Mouse (Mus musculus): ENCODE data around the gene Rhod. TPM values are rescaled to one million over a fixed set of nuclear protein-coding genes. Genes with fewer than 3 reads are reported as not detected.
"Not testable (repeated sequence)": the region's sequence is repeated elsewhere in the genome, so short reads cannot be mapped to it uniquely, and the experiment has no call there.

Gene Rhod
- polyA plus RNA-seq, 1 experiment from 2014 or later = 43.0 TPM

- peaks cover 28% of the 10 kb centered on the region for H3K4me1 ChIP-seq
- peak overlapping the region; percentile 96 for H3K27ac ChIP-seq
- H3K36me3 ChIP-seq = peaks cover 8% of the 10 kb centered on the region
- H3K4me2 ChIP-seq = peak overlapping the region; percentile 91
- H3K9me3 ChIP-seq (replicated peaks) = no peaks in the 10 kb centered on the region
- peak overlapping the region; percentile 100 for H3K4me3 ChIP-seq (replicated peaks)
- H3K27me3 ChIP-seq = no peaks in the 10 kb centered on the region
- H3K9ac ChIP-seq = peak overlapping the region; percentile 100
- under 1% methylated on average over 62 of the region's 90 CpGs for whole genome bisulfite sequencing
- ATAC-seq (replicated peaks; ENCODE audit: low FRiP score) = peak; percentile 96
Measured at GRCm38 (mm10) chr19:4396998-4397797, 42.0 kb downstream of the Rhod start.

GRCm38 (mm10) chr19:4396081-4396997 is 42.9 kb downstream of the Rhod start:
- under 1% methylated on average over 80 of the region's 80 CpGs for WGBS
- Histone ChIP-seq H3K27ac (peak overlapping the region; percentile 96), H3K4me3 (replicated peaks) (peak overlapping the region; percentile 100), H3K9ac (peak overlapping the region; percentile 100), H3K27me3 (no peaks in the 10 kb centered on the region), H3K4me2 (peak overlapping the region; percentile 69), H3K36me3 (peaks cover 14% of the 10 kb centered on the region), H3K4me1 (peaks cover 28% of the 10 kb centered on the region), H3K9me3 (replicated peaks) (no peaks in the 10 kb centered on the region)
- peak; percentile 44 for ATAC-seq (replicated peaks; ENCODE audit: low FRiP score)

- no peak for ATAC-seq (replicated peaks; ENCODE audit: low FRiP score)
- H3K9me3 ChIP-seq (replicated peaks) = no peaks in the 10 kb centered on the region
- H3K4me3 ChIP-seq (replicated peaks) = no peak overlapping the region
- H3K9ac ChIP-seq = no peak overlapping the region
- peaks cover 52% of the 10 kb centered on the region for H3K36me3 ChIP-seq
- no peak overlapping the region for H3K4me2 ChIP-seq
- no peak overlapping the region for H3K27ac ChIP-seq
- no peaks in the 10 kb centered on the region for H3K27me3 ChIP-seq
- no peaks in the 10 kb centered on the region for H3K4me1 ChIP-seq
Measured at GRCm38 (mm10) chr19:4387276-4387675, 52.0 kb downstream of the Rhod start.

- no peak for ATAC-seq (replicated peaks; ENCODE audit: low FRiP score)
- H3K27me3 ChIP-seq = no peaks in the 10 kb centered on the region
- H3K4me2 ChIP-seq = no peak overlapping the region
- H3K27ac ChIP-seq = no peak overlapping the region
- H3K4me1 ChIP-seq = no peaks in the 10 kb centered on the region
- no peaks in the 10 kb centered on the region for H3K9me3 ChIP-seq (replicated peaks)
- no peak overlapping the region for H3K4me3 ChIP-seq (replicated peaks)
- H3K9ac ChIP-seq = no peak overlapping the region
- peaks cover 42% of the 10 kb centered on the region for H3K36me3 ChIP-seq
- WGBS = 77% methylated on average over 4 of the region's 4 CpGs
Measured at GRCm38 (mm10) chr19:4385026-4385425, 54.2 kb downstream of the Rhod start.

- 44% methylated on average over 1 of the region's 1 CpGs for WGBS
- H3K27me3 ChIP-seq = no peaks in the 10 kb centered on the region
- no peak overlapping the region for H3K27ac ChIP-seq
- H3K4me3 ChIP-seq (replicated peaks) = no peak overlapping the region
- H3K9me3 ChIP-seq (replicated peaks) = no peaks in the 10 kb centered on the region
- H3K4me2 ChIP-seq = no peak overlapping the region
- peaks cover 46% of the 10 kb centered on the region for H3K36me3 ChIP-seq
- no peaks in the 10 kb centered on the region for H3K4me1 ChIP-seq
- no peak for ATAC-seq (replicated peaks; ENCODE audit: low FRiP score)
- H3K9ac ChIP-seq = no peak overlapping the region
Measured at GRCm38 (mm10) chr19:4384322-4384721, 54.9 kb downstream of the Rhod start.

GRCm38 (mm10) chr19:4383306-4383705 is 55.9 kb downstream of the Rhod start:
- no peaks in the 10 kb centered on the region for H3K4me1 ChIP-seq
- no peak overlapping the region for H3K9ac ChIP-seq
- H3K4me3 ChIP-seq (replicated peaks) = no peak overlapping the region
- no peaks in the 10 kb centered on the region for H3K9me3 ChIP-seq (replicated peaks)
- H3K27ac ChIP-seq = no peak overlapping the region
- no peak for ATAC-seq (replicated peaks; ENCODE audit: low FRiP score)
- H3K36me3 ChIP-seq = peaks cover 47% of the 10 kb centered on the region
- no peak overlapping the region for H3K4me2 ChIP-seq
- no peaks in the 10 kb centered on the region for H3K27me3 ChIP-seq

- WGBS = 76% methylated on average over 1 of the region's 1 CpGs
- not testable (repeated sequence) for H3K4me1 ChIP-seq; H3K4me3 ChIP-seq (replicated peaks); ATAC-seq (replicated peaks; ENCODE audit: low FRiP score); H3K9me3 ChIP-seq (replicated peaks); H3K27me3 ChIP-seq; H3K27ac ChIP-seq; H3K4me2 ChIP-seq; H3K9ac ChIP-seq
- H3K36me3 ChIP-seq = peaks cover 48% of the 10 kb centered on the region
Measured at GRCm38 (mm10) chr19:4382303-4382702, 56.9 kb downstream of the Rhod start.

Other genes with a start within 250 kb of the Rhod start
- 2.4 and 3.0 TPM in 2 replicates for gene Tbc1d10c, start 248.1 kb downstream of the Rhod start, polyA plus RNA-seq (2015; fragmentation: Nextera tagmentation; extraction: Ambion mirVana)
- gene Ppp1ca, start 247.4 kb downstream of the Rhod start, polyA plus RNA-seq (2015; fragmentation: Nextera tagmentation; extraction: Ambion mirVana) = 953 and 971 TPM in 2 replicates
- 37.2 and 38.2 TPM in 2 replicates for gene Rad9a, start 237.8 kb downstream of the Rhod start, polyA plus RNA-seq (2015; fragmentation: Nextera tagmentation; extraction: Ambion mirVana)
- gene Clcf1, start 225.2 kb downstream of the Rhod start, polyA plus RNA-seq (2015; fragmentation: Nextera tagmentation; extraction: Ambion mirVana) = 5.1 and 6.8 TPM in 2 replicates
- gene AC109138.7, start 225.1 kb downstream of the Rhod start, polyA plus RNA-seq (2015; fragmentation: Nextera tagmentation; extraction: Ambion mirVana) = not detected in 2 replicates
- 23.2 and 27.4 TPM in 2 replicates for gene Pold4, start 207.5 kb downstream of the Rhod start, polyA plus RNA-seq (2015; fragmentation: Nextera tagmentation; extraction: Ambion mirVana)
- 15.1 and 15.9 TPM in 2 replicates for gene Ssh3, start 170.3 kb downstream of the Rhod start, polyA plus RNA-seq (2015; fragmentation: Nextera tagmentation; extraction: Ambion mirVana)
- gene Ankrd13d, start 156.3 kb downstream of the Rhod start, polyA plus RNA-seq (2015; fragmentation: Nextera tagmentation; extraction: Ambion mirVana) = 8.3 and 8.5 TPM in 2 replicates
- 15.7 and 17.9 TPM in 2 replicates for gene Grk2, start 133.2 kb downstream of the Rhod start, polyA plus RNA-seq (2015; fragmentation: Nextera tagmentation; extraction: Ambion mirVana)
- 50.2 and 57.4 TPM in 2 replicates for gene Kdm2a, start 41.1 kb downstream of the Rhod start, polyA plus RNA-seq (2015; fragmentation: Nextera tagmentation; extraction: Ambion mirVana)
- 2.7 and 2.9 TPM in 2 replicates for gene Syt12, start 38.0 kb upstream of the Rhod start, polyA plus RNA-seq (2015; fragmentation: Nextera tagmentation; extraction: Ambion mirVana)
- 0.28 TPM in 1 of 2 replicates, not detected in the other for gene 2010003K11Rik, start 59.2 kb upstream of the Rhod start, polyA plus RNA-seq (2015; fragmentation: Nextera tagmentation; extraction: Ambion mirVana)
- gene Pcx, start 71.0 kb upstream of the Rhod start, polyA plus RNA-seq (2015; fragmentation: Nextera tagmentation; extraction: Ambion mirVana) = 30.4 and 35.2 TPM in 2 replicates
- 6.6 and 7.7 TPM in 2 replicates for gene Lrfn4, start 176.2 kb upstream of the Rhod start, polyA plus RNA-seq (2015; fragmentation: Nextera tagmentation; extraction: Ambion mirVana)
- gene Rce1, start 186.2 kb upstream of the Rhod start, polyA plus RNA-seq (2015; fragmentation: Nextera tagmentation; extraction: Ambion mirVana) = 79.8 and 80.5 TPM in 2 replicates

All from kidney, embryonic 15.5 days (tissue).